Mouse (Mus musculus) gonadal fat pad, adult 2 months (tissue): Measurements from ENCODE around the gene Dgcr6. TPM values are rescaled to one million over a fixed set of nuclear protein-coding genes. Genes with fewer than 3 reads are reported as not detected.
"Not testable (repeated sequence)": the region's sequence is repeated elsewhere in the genome, so short reads cannot be mapped to it uniquely, and the experiment has no call there.

Source experiments
- DNase-seq: peaks from one replicate; pipeline ENCODE4 v3.0.0-alpha.2; 2012; ENCODE audit warnings: low read depth
- polyA plus RNA-seq: library from polyadenylated mRNA; depleted of rRNA; stranded (reverse); fragments of >200 nt; gene quantifications from 2 replicates; pipeline ENCODE4 v1.2.3, GENCODE M21; 2012; rRNA removed

The Dgcr6 gene
- 89.8 and 92.7 TPM in 2 replicates for polyA plus RNA-seq

- no peak for DNase-seq
Observed at GRCm38 (mm10) chr16:18052731-18053202, at the start of gene Dgcr6. TSS of gene Dgcr6 (plus strand) at chr16:18052860.

DNA sequence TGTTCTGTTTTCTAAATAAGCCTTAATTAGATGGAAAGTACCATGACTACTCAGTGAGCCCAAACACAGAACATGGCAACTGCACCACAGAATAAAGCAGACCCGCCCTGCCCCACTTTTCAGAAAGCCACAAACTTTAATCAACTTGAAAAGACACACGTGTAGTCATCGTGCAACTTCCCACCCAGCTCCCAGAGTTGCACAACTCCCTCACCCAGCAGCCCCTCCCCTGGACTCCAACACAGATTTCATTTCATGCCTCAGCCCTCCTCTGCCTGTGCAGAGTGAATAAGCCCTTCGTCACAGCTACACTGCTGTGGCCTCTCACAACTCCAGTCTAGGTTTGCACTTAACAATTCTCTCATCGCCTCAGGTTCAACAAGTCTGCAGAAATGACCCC is 48.1 kb upstream of the Dgcr6 start:
- DNase-seq, result no peak

DNA sequence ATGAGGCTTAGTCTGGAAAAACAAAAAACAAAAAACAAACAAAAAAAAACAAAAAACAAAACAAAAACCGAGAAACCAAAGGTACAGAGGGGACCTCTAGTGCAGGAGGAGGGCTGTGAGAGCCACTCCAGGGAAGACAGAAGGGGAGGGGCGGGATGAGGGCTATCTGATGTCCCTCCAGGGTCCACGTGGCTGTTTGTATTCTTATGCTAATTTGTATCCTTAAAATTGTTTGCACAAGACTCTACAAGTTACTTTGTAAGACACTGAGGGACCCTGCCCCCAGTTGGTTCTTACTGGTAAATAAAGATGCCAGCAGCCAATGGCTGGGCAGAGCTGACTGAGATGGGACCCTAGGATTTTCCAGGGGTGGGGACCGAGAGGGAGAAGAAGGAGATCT is 45.6 kb upstream of the Dgcr6 start:
- no peak for DNase-seq

DNA sequence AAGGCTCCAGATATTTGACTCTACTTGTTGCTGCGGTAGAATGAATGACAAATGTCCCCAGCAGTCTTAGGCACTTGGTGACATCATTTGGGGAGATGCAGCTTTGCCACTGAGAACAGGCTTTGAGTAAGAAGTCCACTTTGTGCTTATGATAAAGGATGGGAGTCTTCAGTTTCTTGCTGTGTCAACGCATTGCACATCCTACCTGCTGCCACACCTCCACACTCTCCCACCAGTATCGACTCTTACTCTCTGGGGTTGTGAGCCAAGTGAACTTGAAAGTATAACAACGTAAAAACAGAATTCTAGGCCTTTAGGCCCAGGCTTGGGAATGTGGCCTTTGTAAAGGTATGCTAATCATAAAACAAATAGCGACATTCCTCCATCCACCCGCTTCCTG is 41.6 kb upstream of the Dgcr6 start:
- no peak for DNase-seq

DNA sequence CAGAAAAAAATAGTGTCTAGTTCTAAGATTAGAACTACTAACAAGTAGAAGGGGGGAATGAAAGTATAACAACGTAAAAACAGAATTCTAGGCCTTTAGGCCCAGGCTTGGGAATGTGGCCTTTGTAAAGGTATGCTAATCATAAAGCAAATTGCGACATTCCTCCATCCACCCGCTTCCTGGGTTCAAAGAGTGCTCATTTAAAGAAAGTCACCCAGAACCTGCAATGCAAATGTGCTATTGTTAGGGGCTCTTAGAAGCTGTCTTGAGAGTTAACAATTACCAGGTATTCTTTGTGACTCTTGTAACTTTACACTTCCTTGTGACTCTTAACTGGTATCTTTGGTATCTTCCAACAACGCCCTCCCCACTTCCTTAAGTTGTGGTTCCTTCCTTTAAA is 36.2 kb upstream of the Dgcr6 start:
- DNase-seq, result not testable (repeated sequence)

GRCm38 (mm10) chr16:18022780-18023557 is 29.7 kb upstream of the Dgcr6 start:
- no peak for DNase-seq

GRCm38 (mm10) chr16:18027371-18027770 is 25.3 kb upstream of the Dgcr6 start:
- DNase-seq, result no peak

GRCm38 (mm10) chr16:18031752-18032151 is 20.9 kb upstream of the Dgcr6 start:
- DNase-seq, result no peak

- no peak for DNase-seq
Observed at GRCm38 (mm10) chr16:18033289-18033688, 19.4 kb upstream of the Dgcr6 start.

DNA sequence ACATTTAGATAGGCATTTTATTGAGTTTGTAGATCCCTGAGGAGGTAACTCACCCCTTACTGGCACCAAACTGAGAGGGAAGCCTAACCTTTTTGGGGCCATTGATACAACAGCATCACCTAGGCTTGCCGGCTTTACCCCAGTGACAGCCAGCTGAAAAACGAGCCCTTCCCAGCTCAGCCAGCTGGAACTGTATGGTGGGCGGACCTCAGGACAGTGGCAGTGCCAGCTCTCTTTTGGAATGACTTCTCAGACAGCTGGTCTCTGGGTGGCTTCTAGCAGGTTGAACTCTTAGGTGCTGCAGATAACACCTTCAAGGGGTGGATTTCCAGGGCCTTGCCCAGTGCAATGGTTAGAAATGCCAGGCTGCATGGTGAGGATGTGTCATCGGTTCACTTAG is 18.4 kb upstream of the Dgcr6 start:
- DNase-seq, result no peak

GRCm38 (mm10) chr16:18036425-18036955 is 16.2 kb upstream of the Dgcr6 start:
- no peak for DNase-seq

GRCm38 (mm10) chr16:18037025-18037424 is 15.6 kb upstream of the Dgcr6 start:
- DNase-seq, result no peak

DNA sequence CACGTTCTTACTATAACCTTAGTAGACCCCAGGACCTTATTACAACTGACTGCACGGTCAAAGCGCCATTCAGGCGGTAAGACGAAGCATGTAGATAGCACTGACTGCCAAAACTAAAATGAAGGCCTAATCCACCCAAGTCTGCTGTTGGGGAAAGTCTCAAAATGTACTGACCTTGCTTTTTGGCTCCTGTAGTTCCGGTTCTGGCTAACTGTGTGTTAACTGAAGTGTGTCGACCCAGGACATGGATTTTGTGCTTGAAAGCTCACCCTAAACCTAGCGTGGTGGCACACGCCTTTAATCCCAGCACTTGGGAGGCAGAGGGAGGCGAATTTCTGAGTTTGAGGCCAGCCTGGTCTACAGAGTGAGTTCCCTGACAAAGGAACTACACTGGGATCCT is 7.7 kb upstream of the Dgcr6 start:
- no peak for DNase-seq

- DNase-seq, result no peak
Observed at GRCm38 (mm10) chr16:18047660-18048059, 5.0 kb upstream of the Dgcr6 start.

DNA sequence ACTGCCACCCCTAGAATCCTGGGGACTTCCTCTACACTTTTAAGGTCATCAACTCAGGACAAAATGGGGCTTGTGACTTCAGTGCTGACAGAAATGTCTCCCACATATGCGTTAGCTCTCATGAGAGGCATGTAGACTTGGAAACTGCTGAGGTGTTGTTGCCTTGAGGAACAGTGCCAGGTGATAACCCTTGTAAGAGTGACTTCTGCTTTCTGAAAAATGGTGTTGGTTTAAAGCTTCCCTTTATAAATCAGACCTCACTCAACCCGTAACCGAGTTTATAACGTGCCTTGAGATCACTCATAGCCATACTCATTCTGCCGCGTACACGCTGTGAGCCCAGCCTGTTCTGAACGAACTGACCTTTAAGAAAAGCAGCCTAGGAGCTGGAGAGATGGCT is 4.6 kb upstream of the Dgcr6 start:
- DNase-seq, result no peak

DNA sequence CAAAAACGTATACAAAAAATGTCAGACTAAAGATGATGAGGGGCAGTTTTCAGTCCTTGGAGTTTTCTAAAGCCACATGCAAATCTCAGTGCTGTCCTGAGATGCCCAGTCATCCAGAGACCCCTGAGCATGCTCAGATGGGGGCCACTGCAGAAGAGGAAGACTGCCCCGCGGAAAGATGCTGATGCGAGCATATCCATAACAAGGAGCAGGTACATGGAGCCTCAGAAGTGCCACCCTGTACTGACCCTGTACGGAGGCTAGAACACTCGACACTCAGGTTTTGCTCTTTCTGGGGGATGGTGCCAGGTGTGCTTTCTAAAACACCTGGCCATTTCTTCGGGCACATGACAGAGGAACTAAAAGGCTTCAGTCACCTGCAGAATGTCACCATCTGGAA is 338 bp upstream of the Dgcr6 start:
- DNase-seq, result no peak

GRCm38 (mm10) chr16:18056215-18056614 is 3.6 kb downstream of the Dgcr6 start:
- no peak for DNase-seq

GRCm38 (mm10) chr16:18058331-18058731 is 5.7 kb downstream of the Dgcr6 start:
- DNase-seq, result no peak

DNA sequence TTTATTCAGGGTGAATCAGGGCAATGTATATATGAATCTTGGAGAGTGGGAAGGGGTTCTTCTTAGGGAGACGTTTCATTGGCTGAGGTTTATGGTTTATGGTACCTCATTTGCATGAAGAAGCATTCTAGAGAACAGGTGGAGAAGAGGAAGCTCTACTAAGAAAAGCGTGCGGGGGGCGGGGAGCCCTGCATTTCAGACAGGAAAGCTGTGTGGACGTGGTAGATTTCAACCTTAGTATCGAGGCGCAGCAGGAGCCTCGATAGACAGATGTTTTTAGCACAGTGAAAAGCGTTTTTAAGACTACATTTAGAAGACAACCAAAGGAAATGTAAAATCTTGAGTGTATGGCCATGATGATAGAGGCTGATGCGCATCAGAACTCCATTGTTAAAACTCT is 6.6 kb downstream of the Dgcr6 start:
- no peak for DNase-seq

DNA sequence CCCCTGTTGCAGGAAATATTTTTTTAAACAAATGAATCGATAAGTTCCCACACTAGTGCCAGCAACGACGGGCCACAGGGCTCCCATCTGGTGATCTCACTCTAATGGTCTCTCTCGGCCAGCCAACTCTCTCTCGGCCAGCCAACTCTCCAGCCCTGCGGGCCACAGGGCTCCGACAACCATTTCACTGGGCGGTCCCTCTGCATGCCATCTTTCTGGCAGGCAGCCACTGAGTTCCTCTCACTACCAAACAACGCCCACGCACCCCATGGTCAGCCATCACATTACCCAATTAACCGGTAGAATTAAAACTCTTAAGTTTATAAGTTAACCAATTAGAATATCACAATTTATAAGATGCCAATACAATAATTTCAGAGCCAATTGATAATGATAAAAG is 8.5 kb downstream of the Dgcr6 start:
- no peak for DNase-seq

- no peak for DNase-seq
Observed at GRCm38 (mm10) chr16:18066060-18067009, 13.7 kb downstream of the Dgcr6 start.

- no peak for DNase-seq
Observed at GRCm38 (mm10) chr16:18068653-18069376, 16.2 kb downstream of the Dgcr6 start.
